Mouse (Mus musculus) cortical plate, adult 2 months (tissue): Measurements from ENCODE around the gene Tpst2.

Experiments
- CTCF ChIP-seq: fragments of 200-500 bp; IDR thresholded peaks from 2 replicates; pipeline ENCODE4 v1.5.1; 2011; ENCODE audit warnings: mild to moderate bottlenecking, control low read depth, low read length; ENCODE audit not compliant: insufficient read depth; ENCODE audit errors: extremely low read depth
- POLR2A ChIP-seq: fragments of 200-500 bp; IDR thresholded peaks from 2 replicates; pipeline ENCODE4 v1.6.1; 2011; ENCODE audit warnings: mild to moderate bottlenecking, low read length, control low read depth; ENCODE audit not compliant: insufficient read depth; ENCODE audit errors: extremely low read depth

- TF ChIP-seq CTCF = no peak
- no peak for TF ChIP-seq POLR2A
Measured at GRCm38 (mm10) chr5:112287652-112288051, 11.2 kb downstream of the Tpst2 start.
